Mouse (Mus musculus): ENCODE results near the gene Csnk2a2. TPM values are rescaled to one million over a fixed set of nuclear protein-coding genes. Genes with fewer than 3 reads are reported as not detected.

Csnk2a2 gene
- polyA plus RNA-seq, 1 experiment from 2014 or later, result 8.9 TPM

DNA sequence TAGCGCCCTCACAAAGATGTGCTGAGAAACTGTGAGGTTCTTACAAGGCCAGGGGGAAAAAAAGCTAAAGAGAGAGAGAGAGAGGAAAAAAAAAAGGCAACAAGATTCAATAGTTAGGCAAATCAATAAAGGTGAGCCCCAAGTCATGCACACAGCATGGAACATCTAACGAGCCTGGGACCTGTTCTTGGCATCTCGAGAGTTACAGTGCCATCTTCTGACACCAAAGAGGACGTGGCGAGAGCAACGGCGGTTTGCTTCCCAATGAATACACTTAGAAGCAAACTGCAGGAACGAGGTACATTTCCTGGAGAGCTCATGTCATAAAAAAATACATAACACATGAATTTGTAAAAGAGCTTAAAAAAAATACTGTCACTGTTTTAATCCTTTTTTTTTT lies 37.3 kb downstream of the Csnk2a2 start:
- H3K9me3 ChIP-seq, result no peaks in the 10 kb centered on the region
- H3K4me3 ChIP-seq, result no peak overlapping the region
- H3K27me3 ChIP-seq, result no peaks in the 10 kb centered on the region
- no peak overlapping the region for H3K9ac ChIP-seq
- H3K27ac ChIP-seq, result no peak overlapping the region
- ATAC-seq (ENCODE audit: low FRiP score), result no peak
- no peaks in the 10 kb centered on the region for H3K4me1 ChIP-seq (replicated peaks)
- 73% methylated on average over 8 of the region's 8 CpGs for WGBS
- no peak overlapping the region for H3K4me2 ChIP-seq
- H3K36me3 ChIP-seq, result peaks cover 93% of the 10 kb centered on the region

DNA sequence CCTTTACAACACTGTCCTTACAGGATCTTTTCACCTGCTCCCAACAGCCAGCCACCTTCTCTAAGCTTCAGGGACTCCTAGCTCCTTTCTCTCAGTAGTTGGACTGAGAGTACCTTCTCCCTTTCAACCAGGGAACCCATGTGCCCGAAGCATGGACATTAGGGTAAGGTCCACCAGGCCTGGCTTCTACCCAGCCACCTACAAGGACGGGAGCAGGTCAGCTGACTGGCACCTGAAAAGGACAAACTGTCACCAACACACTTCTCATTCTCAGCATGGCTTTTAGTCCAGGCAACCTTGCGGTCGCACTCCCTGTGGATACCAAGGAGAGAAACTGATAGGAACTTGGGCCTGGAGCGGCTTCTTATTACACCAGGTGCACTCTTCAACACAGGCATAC lies 39.6 kb downstream of the Csnk2a2 start:
- no peaks in the 10 kb centered on the region for H3K9me3 ChIP-seq
- ATAC-seq (ENCODE audit: low FRiP score), result no peak
- peaks cover 81% of the 10 kb centered on the region for H3K36me3 ChIP-seq
- whole genome bisulfite sequencing, result 94% methylated on average over 5 of the region's 5 CpGs
- no peaks in the 10 kb centered on the region for H3K27me3 ChIP-seq
- H3K9ac ChIP-seq, result no peak overlapping the region
- no peaks in the 10 kb centered on the region for H3K4me1 ChIP-seq (replicated peaks)
- no peak overlapping the region for H3K4me3 ChIP-seq
- H3K27ac ChIP-seq, result no peak overlapping the region
- H3K4me2 ChIP-seq, result no peak overlapping the region

DNA sequence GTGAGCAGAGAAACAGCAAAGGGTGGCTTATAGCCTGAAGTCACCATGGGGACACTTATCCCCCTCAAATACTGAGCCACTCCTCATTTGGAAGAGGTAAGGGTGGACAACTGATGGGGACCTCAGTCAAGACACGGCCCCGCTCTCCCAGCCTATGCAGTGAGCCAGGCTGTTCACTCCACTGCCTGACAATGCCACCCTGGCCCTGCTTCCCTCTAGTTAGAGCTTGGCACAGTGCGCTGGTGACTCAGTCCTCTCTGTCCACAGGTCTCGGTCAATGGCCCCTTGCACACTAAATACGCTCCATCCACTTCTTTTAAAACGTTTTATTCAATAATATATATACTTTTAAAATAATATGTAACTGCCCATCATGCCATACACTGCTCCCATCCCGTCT lies 42.2 kb downstream of the Csnk2a2 start:
- peaks cover 58% of the 10 kb centered on the region for H3K36me3 ChIP-seq
- 93% methylated on average over 7 of the region's 7 CpGs for WGBS

GRCm38 (mm10) chr8:95445042-95445441 lies 44.8 kb downstream of the Csnk2a2 start:
- 91% methylated on average over 4 of the region's 4 CpGs for WGBS
- ATAC-seq (ENCODE audit: low FRiP score), result no peak
- no peaks in the 10 kb centered on the region for H3K9me3 ChIP-seq
- H3K4me2 ChIP-seq, result no peak overlapping the region
- H3K36me3 ChIP-seq, result peaks cover 35% of the 10 kb centered on the region
- peaks cover 7% of the 10 kb centered on the region; the same call in 1 of the 2 replicates for H3K4me1 ChIP-seq (replicated peaks)
- H3K27me3 ChIP-seq, result no peaks in the 10 kb centered on the region
- H3K4me3 ChIP-seq, result no peak overlapping the region
- H3K9ac ChIP-seq, result no peak overlapping the region
- no peak overlapping the region for H3K27ac ChIP-seq

More for the DNA sequence above, 42.2 kb downstream of the Csnk2a2 start:
- no peaks in the 10 kb centered on the region for H3K4me1 ChIP-seq (replicated peaks)
- no peak for ATAC-seq (ENCODE audit: low FRiP score)
- no peaks in the 10 kb centered on the region for H3K9me3 ChIP-seq
- no peak overlapping the region for H3K4me2 ChIP-seq
- no peak overlapping the region for H3K9ac ChIP-seq
- H3K27me3 ChIP-seq, result no peaks in the 10 kb centered on the region
- H3K27ac ChIP-seq, result no peak overlapping the region
- no peak overlapping the region for H3K4me3 ChIP-seq

DNA sequence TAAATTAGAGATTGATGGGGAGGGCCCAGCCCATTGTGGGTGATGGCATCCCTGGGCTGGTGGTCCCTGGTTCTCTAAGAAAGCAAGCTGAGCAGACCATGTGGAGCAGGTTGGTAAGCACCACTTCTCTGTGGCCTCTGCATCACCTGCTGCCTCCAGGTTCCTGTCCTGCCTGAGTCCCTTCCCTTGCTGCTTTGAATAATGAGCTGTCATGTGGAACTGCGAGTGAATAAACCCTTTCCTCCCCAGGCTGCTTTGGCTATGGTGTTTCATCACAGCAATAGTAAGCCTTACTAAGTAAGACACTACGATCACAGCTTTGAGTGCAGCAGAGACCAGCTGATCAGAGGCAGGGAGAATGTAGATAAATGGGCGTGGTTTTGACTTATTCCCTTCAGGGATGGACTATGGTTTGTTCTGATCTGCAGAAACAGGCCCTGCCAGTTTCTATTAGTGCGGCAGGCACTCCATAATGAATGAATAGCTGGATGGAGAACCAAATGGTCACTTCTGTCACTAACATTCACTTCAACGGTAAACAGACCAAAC lies 48.3 kb downstream of the Csnk2a2 start:
- 65% methylated on average over 5 of the region's 5 CpGs for WGBS
- no peak for ATAC-seq (ENCODE audit: low FRiP score)

DNA sequence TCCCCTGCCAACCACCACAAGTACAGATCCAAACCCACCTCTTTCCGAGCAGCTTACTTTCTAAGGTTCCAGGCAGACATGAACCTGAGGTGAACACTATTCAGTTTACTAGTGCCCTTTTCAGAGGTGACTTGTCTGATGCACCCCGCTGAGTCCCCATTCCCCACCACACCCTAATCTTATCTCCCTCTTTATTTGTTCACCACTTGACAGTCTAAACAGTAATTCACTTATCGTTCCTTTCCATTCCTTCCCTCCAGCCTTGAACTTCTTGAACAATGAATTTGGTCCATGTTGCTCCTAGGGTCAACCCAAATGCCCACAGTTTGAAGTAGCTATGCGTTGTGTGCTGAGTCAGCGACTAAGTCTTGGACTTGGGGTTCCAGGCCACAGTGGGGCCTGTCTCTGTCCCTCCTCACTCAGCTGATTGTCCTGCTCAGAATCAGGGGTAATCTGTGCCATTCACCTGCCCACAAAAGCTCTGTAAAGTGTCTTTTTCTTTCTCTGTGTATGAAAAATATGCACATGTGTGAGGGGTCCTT lies 49.6 kb downstream of the Csnk2a2 start:
- H3K9ac ChIP-seq, result no peak overlapping the region
- H3K36me3 ChIP-seq, result no peaks in the 10 kb centered on the region
- peaks cover 7% of the 10 kb centered on the region; the same call in 1 of the 2 replicates for H3K4me1 ChIP-seq (replicated peaks)
- ATAC-seq (ENCODE audit: low FRiP score), result no peak
- H3K27me3 ChIP-seq, result no peaks in the 10 kb centered on the region
- no peak overlapping the region for H3K4me3 ChIP-seq
- no peaks in the 10 kb centered on the region for H3K9me3 ChIP-seq
- no peak overlapping the region for H3K27ac ChIP-seq
- WGBS, result 90% methylated on average over 5 of the region's 5 CpGs
- H3K4me2 ChIP-seq, result no peak overlapping the region

More for the DNA sequence above, 48.3 kb downstream of the Csnk2a2 start:
- no peaks in the 10 kb centered on the region for H3K27me3 ChIP-seq
- no peak overlapping the region for H3K4me3 ChIP-seq
- H3K36me3 ChIP-seq, result 0 out of 2 replicates have a peak, but pooled peaks cover under 1% of the 10 kb centered on the region
- peaks cover 7% of the 10 kb centered on the region; the same call in 1 of the 2 replicates for H3K4me1 ChIP-seq (replicated peaks)
- H3K9ac ChIP-seq, result no peak overlapping the region
- no peak overlapping the region for H3K4me2 ChIP-seq
- H3K27ac ChIP-seq, result peak overlapping the region; percentile 23; the same call in 1 of the 2 replicates
- H3K9me3 ChIP-seq, result no peaks in the 10 kb centered on the region

DNA sequence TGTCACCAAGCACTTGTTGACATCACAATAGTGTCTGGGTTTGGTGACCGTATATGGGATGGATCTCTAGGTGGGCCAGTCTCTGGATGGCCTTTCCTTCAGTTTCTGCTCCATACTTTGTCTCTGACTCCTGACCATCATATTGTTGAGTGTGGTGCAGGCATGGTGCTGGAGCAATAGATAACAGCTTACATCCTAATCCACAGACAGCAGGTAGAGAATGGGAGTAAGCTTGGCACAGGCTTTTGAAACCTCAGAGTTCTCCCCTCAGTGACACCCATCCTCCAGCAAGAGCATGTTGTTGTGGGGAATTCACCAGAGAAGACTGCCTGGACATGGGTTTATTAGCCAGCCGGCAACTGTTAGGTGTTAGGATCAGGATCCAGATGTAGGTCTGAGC lies 50.4 kb downstream of the Csnk2a2 start:
- H3K9me3 ChIP-seq, result no peaks in the 10 kb centered on the region
- H3K27ac ChIP-seq, result no peak overlapping the region
- 94% methylated on average over 2 of the region's 2 CpGs for WGBS
- ATAC-seq (ENCODE audit: low FRiP score), result no peak
- H3K36me3 ChIP-seq, result no peaks in the 10 kb centered on the region
- H3K4me3 ChIP-seq, result no peak overlapping the region
- H3K4me2 ChIP-seq, result no peak overlapping the region
- no peaks in the 10 kb centered on the region for H3K27me3 ChIP-seq
- peaks cover 7% of the 10 kb centered on the region; the same call in 1 of the 2 replicates for H3K4me1 ChIP-seq (replicated peaks)
- no peak overlapping the region for H3K9ac ChIP-seq

DNA sequence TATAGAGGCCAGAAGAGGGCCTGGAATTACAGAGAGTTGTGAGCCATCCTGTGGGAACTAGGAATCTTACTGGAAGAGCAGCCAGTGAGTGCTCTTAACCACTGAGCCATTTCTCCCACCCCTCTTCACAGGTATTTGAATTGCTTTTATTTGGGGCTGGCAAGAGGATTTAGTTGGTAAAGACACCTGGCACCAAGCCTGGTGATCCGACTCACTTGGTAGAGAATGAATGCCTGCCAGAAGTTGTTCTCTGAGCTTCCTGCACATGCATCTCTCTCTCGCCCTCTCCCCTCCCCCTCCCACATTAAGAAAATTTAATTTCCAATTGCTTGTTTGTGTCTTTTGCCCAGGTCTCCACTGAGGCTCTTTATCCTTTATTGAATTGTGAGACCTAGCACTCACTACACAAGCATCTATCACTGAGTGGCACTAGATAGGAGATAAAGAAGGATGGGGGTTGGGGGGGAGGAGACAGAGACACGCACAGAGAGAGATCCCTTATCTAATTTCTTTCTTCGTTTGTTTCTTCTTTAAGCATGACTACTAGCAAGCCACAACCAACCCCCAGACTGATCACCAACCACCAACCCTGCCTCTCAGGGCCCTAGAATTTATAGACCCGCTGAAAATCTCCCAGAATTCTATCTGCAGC lies 52.4 kb downstream of the Csnk2a2 start:
- H3K27ac ChIP-seq, result no peak overlapping the region

DNA sequence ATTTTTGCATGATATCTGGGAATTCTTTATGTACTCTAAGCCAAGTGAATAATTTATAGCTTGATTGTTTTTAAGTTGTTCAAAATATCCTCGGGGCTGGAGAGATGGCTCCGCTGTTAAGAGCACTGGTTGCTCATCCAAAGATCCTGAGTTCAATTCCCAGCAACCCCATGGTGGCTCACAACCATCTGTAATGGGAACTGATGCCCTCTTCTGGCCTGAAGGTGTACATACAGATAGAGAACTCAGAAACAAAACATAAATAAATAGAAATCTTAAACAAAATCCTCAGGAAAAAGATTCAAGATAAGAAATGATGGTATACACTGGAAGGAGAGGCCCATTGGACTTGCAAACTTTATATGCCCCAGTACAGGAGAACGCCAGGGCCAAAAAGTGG lies 53.9 kb downstream of the Csnk2a2 start:
- Histone ChIP-seq H3K36me3 (no peaks in the 10 kb centered on the region), H3K27me3 (no peaks in the 10 kb centered on the region), H3K4me2 (no peak overlapping the region), H3K4me1 (replicated peaks) (peaks cover 30% of the 10 kb centered on the region), H3K9me3 (no peaks in the 10 kb centered on the region), H3K4me3 (no peak overlapping the region), H3K9ac (no peak overlapping the region), H3K27ac (no peak overlapping the region)
- ATAC-seq (ENCODE audit: low FRiP score), result no peak
- 94% methylated on average over 3 of the region's 3 CpGs for WGBS

More for the DNA sequence above, 52.4 kb downstream of the Csnk2a2 start:
- no peak for ATAC-seq (ENCODE audit: low FRiP score)
- Histone ChIP-seq H3K36me3 (no peaks in the 10 kb centered on the region), H3K4me3 (no peak overlapping the region), H3K4me1 (replicated peaks) (peaks cover 22% of the 10 kb centered on the region), H3K9me3 (no peaks in the 10 kb centered on the region), H3K9ac (no peak overlapping the region), H3K4me2 (no peak overlapping the region), H3K27me3 (no peaks in the 10 kb centered on the region)
- 62% methylated on average over 5 of the region's 5 CpGs for WGBS

DNA sequence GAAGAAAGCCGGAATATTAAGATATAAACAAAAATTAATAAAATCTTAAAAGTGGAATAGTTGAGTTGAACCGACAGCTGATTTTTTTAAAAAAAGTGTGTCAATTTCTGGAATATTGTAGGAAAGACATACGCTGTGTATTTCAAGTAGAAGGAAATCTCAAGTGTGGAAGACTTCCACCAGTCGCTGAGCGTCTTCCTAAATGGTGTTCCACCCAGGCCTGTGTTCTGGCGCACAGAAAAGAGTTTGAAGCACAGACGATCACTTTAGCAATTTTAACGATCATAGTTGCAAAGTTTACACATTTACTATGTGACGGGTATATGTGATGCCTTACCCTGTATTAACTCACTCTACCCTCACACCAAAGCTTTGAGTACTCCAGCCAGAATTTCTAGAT lies 54.4 kb downstream of the Csnk2a2 start:
- H3K4me1 ChIP-seq (replicated peaks), result peaks cover 35% of the 10 kb centered on the region
- ATAC-seq (ENCODE audit: low FRiP score), result no peak
- WGBS, result 92% methylated on average over 9 of the region's 9 CpGs
- H3K9ac ChIP-seq, result no peak overlapping the region
- peak overlapping the region; percentile 95 for H3K27ac ChIP-seq
- H3K9me3 ChIP-seq, result no peaks in the 10 kb centered on the region
- H3K4me2 ChIP-seq, result peak overlapping the region; percentile 75
- H3K27me3 ChIP-seq, result no peaks in the 10 kb centered on the region
- no peaks in the 10 kb centered on the region for H3K36me3 ChIP-seq
- H3K4me3 ChIP-seq, result peak overlapping the region; percentile 85

DNA sequence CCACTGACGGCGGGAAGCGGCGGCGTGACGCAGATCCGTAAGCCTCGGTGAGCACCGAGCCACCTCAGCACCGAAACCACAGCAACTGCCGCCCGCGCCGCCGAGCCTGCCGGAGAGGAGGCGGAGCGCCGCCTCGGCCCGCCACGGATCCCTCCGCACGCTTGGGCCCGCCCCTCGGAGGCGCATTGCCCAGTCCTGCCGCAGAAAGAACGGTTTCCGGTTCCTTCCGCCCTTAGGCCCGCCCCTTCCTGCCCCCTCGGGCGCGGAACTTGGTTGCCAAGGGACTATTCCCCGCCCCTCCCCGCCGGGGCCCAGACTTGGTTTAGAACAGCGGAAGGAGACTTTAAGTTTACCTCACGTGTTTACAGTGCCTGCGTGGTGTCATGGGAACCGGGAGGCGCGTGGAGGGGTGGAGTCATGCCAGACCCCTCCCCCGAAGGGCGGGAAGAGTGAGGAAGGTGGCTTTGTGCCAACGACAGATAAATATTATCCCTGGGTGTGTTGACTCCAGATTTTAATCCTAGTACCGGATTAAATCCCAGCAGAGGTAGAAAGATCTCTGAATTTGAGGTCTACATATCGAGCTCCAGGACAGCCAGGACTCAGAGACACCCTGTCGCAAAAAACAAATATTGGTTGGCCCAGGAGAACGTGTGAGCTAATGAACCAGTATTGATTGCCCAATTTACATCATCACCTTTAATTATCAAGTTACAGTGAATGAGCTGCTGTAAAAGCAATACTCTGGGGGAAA lies 55.0 kb downstream of the Csnk2a2 start, which contains the start of gene Cfap20:
Cfap20 (minus strand) TSS at position 184 of the 754 bp plus-strand sequence.
- no peaks in the 10 kb centered on the region for H3K27me3 ChIP-seq
- H3K27ac ChIP-seq, result peak within 1 kb of the TSS; percentile 95
- peak within 1 kb of the TSS; percentile 75 for H3K4me2 ChIP-seq
- H3K9me3 ChIP-seq, result no peaks in the 10 kb centered on the region
- H3K36me3 ChIP-seq, result no peaks in the 10 kb centered on the region
- peak within 1 kb of the TSS; percentile 94 for H3K9ac ChIP-seq
- H3K4me3 ChIP-seq, result peak within 1 kb of the TSS; percentile 85
- ATAC-seq (ENCODE audit: low FRiP score), result peak; percentile 96
- under 1% methylated on average over 46 of the region's 51 CpGs for WGBS
- peaks cover 41% of the 10 kb centered on the region for H3K4me1 ChIP-seq (replicated peaks)

- Histone ChIP-seq H3K9me3 (no peaks in the 10 kb centered on the region), H3K9ac (peak overlapping the region; percentile 94), H3K4me1 (replicated peaks) (peaks cover 47% of the 10 kb centered on the region), H3K4me2 (peak overlapping the region; percentile 75), H3K4me3 (peak overlapping the region; percentile 85), H3K36me3 (no peaks in the 10 kb centered on the region), H3K27ac (peak overlapping the region; percentile 95), H3K27me3 (no peaks in the 10 kb centered on the region)
- peak; percentile 43 for ATAC-seq (ENCODE audit: low FRiP score)
- WGBS, result under 1% methylated on average over 25 of the region's 25 CpGs
These were observed 55.6 kb downstream of the Csnk2a2 start for GRCm38 (mm10) chr8:95434233-95434632.

All from hindbrain, embryonic 13.5 days (tissue).